Mouse (Mus musculus) skeletal muscle tissue, adult 2 months (tissue): ENCODE data around the gene Cgref1.
A peak's percentile ranks its signal among the peaks of the same experiment; 100 is the strongest.

Experiments used
- DNase-seq: peaks from one replicate; pipeline ENCODE4 v3.0.0-alpha.2; 2012; ENCODE audit warnings: low read depth, low spot score

The Cgref1 gene

GRCm38 (mm10) chr5:30950451-30950850 is 5.1 kb upstream of the Cgref1 start:
- no peak for DNase-seq

- DNase-seq, result peak; percentile 87
These were observed 4.4 kb upstream of the Cgref1 start for GRCm38 (mm10) chr5:30949654-30950326.

DNA sequence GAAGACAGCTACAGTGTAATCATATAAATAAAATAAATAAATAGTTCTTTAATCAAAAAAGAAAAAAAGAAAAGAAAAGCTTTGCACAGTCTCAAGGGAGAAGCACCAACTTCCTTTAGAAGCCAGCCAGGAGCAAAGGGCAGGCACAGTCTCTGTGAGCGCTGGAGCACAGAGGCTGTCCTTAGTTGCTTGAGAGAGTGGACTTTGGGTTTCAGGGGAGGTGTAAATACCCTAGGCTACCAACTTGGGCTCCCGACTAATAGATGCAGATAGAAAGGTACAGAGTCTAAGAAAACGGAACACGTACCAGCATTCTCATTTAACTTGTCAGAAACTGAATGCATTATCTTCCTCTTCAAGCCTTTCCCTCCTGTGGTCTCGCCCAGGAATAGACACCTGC is 3.2 kb upstream of the Cgref1 start:
- DNase-seq, result no peak

DNA sequence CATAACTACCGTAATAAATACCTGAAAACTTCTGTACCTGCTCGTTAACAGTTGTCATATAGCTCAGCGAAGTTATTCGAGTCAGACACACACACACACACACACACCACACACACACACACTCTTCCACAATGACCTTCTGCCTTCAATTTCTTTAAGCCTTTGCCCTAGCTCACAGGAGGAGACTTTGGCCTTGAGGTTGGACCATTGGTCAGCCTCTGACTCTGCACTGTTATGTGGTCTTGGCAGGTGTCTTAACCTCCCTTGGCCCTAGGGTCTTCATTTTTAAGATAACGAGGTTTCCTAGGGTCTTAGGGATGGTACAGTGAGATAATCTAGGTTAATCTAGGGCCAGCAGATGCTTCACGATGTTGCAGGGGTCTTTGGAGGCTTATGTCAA is 1.0 kb downstream of the Cgref1 start:
- DNase-seq, result no peak

DNA sequence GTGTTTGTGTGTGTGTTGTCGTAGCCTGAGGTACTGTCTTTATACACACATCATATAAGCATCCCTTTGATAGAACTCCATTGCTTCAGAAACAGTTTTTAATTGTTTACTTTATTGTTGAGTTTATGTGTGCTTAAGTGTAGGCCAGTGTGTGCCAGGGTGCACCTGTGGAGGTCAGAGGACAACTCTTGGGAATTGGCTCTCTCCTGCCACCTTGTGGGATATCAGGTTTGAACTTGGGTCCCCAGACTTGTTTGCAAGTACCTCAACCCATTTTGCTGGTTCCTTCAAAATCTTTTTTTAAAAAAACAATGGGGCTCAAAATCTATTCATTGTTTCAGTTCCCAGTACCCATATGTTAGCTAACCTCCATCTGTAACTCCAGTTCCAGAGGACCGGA is 2.4 kb downstream of the Cgref1 start:
- no peak for DNase-seq

DNA sequence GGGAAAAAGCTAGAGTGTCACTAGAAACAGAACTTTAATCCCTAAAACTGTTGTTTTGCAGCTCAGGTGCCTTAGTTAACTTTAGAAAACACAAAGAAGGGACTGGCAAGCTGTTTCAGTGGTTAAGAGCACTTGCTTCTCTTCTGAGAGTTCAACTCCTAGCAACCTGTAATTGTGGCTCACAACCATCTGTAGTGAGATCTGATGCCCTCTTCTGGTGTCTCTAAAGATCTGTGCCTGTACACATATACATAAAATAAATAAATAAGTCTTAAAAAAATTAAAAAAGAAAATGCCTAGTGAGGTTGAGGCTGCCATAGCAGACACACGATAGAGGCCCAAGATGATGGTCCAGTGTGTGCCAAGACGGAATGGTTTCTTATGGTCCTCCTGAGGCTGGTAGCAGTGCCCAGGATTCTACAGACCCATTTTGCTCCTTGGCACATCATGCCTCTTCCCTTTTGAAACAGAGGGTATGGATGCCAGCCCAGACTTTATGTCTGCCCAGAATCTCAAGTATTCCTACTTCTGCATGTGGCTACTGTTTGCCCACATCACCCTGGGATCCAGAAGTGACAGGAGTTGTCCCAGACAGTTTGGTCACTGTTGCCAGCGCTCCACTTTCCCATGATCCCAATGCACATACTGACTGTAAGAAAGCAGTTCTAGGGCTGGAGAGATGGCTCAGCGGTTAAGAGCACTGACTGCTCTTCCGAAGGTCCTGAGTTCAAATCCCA is 10.5 kb downstream of the Cgref1 start:
- DNase-seq, result no peak

DNA sequence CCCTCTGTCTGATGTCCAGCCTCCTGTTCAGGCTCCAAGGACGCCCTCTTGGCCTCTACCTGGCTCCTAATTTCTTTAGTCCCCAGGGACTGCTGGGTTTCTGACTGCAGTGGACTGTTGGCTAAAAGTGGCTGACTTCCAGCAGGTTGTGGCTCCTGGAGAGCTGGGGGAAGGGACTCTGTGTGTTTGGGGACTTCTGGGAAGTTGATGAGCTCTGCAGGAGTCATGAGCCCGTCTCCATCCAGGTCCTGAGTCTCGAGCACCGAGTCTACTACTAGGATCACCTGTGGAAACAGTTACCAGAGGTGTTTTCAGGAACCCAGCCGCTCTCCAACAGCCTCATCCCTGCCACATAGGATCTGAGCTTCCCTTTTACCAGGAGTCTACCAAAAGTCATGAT is 11.7 kb downstream of the Cgref1 start:
- DNase-seq, result no peak

- peak; percentile 62 for DNase-seq
These were observed 14.0 kb downstream of the Cgref1 start for GRCm38 (mm10) chr5:30931378-30931777.

DNA sequence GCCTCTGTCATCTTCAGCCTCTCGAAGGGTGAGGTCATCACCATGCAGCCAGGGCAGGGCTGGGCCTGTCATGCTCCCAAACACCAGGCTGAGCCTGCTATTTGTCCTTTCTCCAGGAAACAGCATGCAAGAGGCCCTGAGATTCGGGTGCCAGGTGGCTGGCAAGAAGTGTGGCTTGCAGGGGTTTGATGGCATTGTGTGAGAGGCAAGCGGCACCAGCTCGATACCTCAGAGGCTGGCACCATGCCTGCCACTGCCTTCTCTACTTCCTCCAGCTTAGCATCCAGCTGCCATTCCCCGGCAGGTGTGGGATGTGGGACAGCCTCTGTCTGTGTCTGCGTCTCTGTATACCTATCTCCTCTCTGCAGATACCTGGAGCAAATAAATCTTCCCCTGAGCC is 14.5 kb downstream of the Cgref1 start:
- no peak for DNase-seq

DNA sequence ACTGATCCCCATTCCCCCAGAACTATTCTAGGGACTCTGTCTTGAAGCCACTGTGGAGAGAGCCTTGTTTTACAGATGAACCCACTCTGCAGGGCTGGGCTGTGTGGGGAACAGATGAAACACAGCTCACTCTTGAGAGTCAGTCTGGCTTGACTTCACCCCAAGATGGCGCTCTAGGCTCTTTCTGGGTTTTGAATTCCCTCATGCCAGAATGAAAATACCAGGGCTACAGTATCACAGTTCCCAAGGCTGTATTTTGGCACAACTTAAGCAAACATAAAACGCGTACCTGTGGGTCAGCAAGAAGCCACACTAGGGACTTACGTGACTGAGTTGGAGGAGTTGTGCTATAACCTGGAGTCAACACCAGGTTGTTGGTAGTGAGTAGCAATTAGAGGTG is 15.3 kb downstream of the Cgref1 start:
- DNase-seq, result peak; percentile 59

DNA sequence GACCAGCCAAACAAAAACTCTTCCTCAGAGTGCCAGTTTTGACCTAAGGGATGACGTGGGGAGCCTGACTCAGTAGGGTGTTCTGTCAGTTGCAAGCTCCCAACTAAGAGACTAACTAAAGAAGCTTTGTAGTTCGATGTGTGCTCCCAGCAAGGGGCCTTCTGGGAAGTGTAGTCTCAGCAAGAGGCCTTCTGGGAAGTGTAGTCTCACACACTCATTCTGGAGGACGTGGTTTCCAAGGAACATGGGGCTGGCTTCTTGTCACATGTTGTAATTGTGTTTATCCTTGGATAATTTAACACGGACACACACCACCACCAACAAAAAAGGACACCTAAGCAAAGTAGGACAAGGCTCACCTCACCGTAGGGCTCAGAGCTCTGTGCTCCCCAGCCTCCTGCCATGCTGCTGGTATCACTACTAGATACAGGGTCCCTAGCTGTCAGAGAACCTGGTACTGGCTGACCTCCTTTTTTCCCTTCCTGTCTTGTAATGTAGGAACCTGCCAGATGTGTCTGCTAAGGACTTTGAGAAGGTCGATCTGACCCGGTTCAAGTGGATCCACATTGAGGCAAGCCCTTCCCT is 17.4 kb downstream of the Cgref1 start:
- DNase-seq, result no peak

DNA sequence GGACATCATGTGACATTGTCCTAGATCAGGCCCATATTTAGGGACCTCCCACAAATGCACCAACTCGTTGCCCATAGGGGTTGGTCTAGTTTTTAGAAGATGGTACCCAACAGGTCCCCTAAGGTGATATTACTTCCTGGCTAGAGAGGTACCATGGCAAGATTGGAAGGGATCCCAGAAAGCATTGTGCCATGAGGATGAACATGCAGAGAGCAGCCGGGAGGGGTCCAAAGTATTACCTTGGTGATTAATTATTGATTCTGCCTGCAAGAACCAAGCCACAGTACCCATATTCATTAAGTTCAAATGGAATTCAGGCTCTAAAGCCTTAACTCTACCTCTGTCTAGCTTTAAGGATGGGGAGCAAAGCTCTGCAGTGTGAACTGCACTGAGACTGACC is 19.3 kb downstream of the Cgref1 start:
- DNase-seq, result no peak

DNA sequence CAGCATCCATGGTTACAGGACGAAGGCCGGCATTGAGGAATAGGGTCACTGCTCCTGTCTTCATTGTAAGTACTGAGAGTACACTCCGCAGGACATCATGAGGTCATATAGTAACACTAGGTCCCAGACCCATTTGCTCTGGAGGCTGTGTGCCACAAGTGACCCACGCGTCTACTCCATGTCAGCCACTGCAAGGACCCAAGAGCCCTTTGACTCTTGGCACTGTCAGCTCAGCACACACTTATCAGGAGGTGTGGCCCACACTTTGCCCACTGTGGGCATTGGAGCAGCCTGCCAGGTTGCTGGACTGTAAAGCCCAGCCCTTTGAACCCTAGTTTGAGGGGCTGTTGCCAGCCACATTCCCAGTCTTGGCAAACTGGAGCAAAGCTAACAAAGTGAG is 20.2 kb downstream of the Cgref1 start:
- DNase-seq, result no peak

DNA sequence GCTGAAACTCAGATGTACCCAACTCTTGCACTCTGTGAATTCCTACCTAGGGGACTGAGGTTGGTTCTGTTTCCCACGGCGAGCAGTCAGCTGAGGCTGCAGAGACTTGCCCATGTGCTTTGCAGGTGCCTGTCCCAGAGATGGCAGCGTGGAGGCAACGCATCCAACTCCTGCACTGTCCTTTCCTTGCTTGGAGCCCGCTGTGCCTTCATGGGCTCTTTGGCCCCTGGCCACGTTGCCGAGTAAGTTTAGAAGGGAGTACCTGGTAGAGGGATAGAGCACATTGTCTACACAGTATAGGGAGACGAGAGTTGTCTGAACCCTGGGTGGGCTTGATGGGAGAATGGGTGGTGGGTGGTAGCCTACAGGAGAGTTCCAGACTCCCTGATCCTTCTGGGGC is 20.8 kb downstream of the Cgref1 start:
- DNase-seq, result no peak

- no peak for DNase-seq
These were observed 22.3 kb downstream of the Cgref1 start for GRCm38 (mm10) chr5:30923119-30923518.

DNA sequence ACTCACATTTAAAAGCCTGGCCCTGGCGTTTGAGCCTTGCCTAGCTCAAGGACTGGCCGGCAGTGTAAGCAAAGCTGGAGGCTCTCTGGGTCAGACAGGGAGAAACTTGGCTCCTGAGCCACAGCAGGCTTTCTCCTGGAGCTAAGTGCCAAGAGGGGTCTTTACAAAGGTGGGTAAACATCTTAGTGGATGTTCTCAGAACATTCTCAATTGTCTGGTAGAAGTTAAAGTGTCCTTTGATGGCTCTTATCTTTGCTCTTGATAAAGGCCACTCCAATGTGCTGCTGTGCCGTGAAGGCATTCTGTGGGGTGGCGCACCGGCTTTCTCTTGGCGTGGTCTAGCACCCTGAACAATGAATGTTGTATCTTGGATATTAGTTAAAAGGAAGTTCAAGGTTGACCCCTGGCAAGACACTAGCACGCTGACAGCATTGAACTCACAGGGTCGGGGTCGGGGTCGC is 22.8 kb downstream of the Cgref1 start:
- DNase-seq, result no peak

GRCm38 (mm10) chr5:30921256-30922033 is 23.9 kb downstream of the Cgref1 start, which contains the start of gene Khk:
Gene Khk (plus strand): TSS chr5:30921431.
- DNase-seq, result peak; percentile 88

GRCm38 (mm10) chr5:30920621-30921020 is 24.8 kb downstream of the Cgref1 start:
- DNase-seq, result no peak

DNA sequence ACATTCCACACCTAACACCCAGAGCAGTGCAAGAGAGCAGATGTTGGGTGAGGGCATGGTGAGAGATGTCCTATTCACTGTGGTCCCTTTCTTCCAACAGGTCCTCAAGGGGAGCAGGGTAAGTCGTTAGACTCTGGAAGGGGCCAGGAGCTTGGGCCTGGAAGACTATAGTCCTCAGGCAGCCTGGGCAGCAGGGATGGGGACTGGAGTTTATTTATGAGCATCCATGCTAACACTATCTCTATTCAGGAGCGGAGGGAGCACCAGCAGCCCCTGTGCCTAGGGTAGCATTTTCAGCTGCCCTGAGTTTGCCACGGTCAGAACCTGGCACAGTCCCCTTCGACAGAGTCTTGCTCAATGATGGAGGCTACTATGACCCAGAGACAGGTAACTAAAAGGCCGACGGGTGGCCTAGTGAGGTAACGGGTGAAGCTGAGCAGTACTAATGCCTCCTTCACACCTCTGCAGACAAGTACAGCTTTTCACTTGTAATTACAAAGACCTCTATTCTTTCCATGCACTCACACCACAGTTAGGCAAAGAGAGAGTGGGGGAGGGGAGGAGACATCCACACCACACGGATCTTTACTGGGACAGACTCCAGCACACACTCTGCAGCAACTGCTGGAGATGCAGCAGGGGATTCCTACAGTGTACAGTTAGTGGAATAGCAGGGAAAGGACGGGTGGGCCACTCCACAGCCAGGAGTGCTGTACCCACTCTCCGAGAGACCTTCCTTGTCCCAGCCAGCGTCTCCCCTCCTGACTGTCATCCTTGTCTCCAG is 25.4 kb downstream of the Cgref1 start:
- no peak for DNase-seq

- no peak for DNase-seq
These were observed 26.7 kb downstream of the Cgref1 start for GRCm38 (mm10) chr5:30918691-30919090.
